Mouse (Mus musculus): Measurements from ENCODE around the gene Cep135. TPM values are rescaled to one million over a fixed set of nuclear protein-coding genes. Genes with fewer than 3 reads are reported as not detected.

Cep135 gene
- 2.3 and 2.4 TPM in 2 replicates for polyA plus RNA-seq (2012; rRNA removed)

GRCm38 (mm10) chr5:76588551-76589283, at the start of gene Cep135:
Gene Cep135, plus strand, starts transcription at chr5:76588698.

GRCm38 (mm10) chr5:76656212-76656611, 67.7 kb downstream of the Cep135 start, which contains the start of gene C530008M17Rik:
Gene C530008M17Rik, plus strand, starts transcription at chr5:76656512.

Other genes starting within 250 kb of the Cep135 start
- gene Nmu, start 224.9 kb upstream of the Cep135 start, polyA plus RNA-seq (2012; rRNA removed): not detected in 2 replicates
- gene Gm7271, start 104.7 kb upstream of the Cep135 start, polyA plus RNA-seq (2012; rRNA removed): not detected in 2 replicates
- 10.9 and 12.1 TPM in 2 replicates for gene Exoc1, start 59.4 kb upstream of the Cep135 start, polyA plus RNA-seq (2012; rRNA removed)
- gene C530008M17Rik, start 67.8 kb downstream of the Cep135 start, polyA plus RNA-seq (2012; rRNA removed): 3.1 and 3.7 TPM in 2 replicates